Mouse (Mus musculus) stomach, embryonic 16.5 days (tissue): ENCODE results near the gene Prph. TPM values are rescaled to one million over a fixed set of nuclear protein-coding genes. Genes with fewer than 3 reads are reported as not detected.

Experiments used
- ATAC-seq: fragments of 200-750 bp; cut with Nextera tagmentation; 2 replicates; pipeline ENCODE4 v1.8.0; 2017; ENCODE audit warnings: moderate number of reproducible peaks, moderate TSS enrichment; ENCODE audit not compliant: insufficient read depth, low FRiP score
- H3K27ac ChIP-seq: fragments of 300-500 bp; sonication (generic); 2 replicates; pipeline ENCODE4 v1.5.1; 2014; ENCODE audit warnings: low read length
- H3K27me3 ChIP-seq: fragments of 300-500 bp; sonication (generic); 2 replicates; pipeline ENCODE4 v1.6.1; 2014; ENCODE audit warnings: low read length, control low read depth, mixed read lengths; ENCODE audit not compliant: control insufficient read depth, insufficient read depth
- H3K36me3 ChIP-seq: fragments of 300-500 bp; sonication (generic); 2 replicates; pipeline ENCODE4 v1.6.1; 2014; ENCODE audit warnings: low read length; ENCODE audit not compliant: control insufficient read depth, insufficient read depth
- H3K4me1 ChIP-seq: fragments of 300-500 bp; sonication (generic); 2 replicates; pipeline ENCODE4 v1.6.1; 2014; ENCODE audit warnings: low read length, control low read depth, mixed read lengths; ENCODE audit not compliant: control insufficient read depth, insufficient read depth
- H3K4me2 ChIP-seq: fragments of 300-500 bp; sonication (generic); 2 replicates; pipeline ENCODE4 v1.6.1; 2014; ENCODE audit warnings: low read depth, low read length, mixed read lengths
- H3K4me3 ChIP-seq: fragments of 300-500 bp; sonication (generic); replicated peaks from 2 replicates; pipeline ENCODE4 v1.5.1; 2014; ENCODE audit warnings: mild to moderate bottlenecking, low read length
- H3K9ac ChIP-seq: fragments of 300-500 bp; sonication (generic); 2 replicates; pipeline ENCODE4 v1.6.1; 2014; ENCODE audit warnings: low read length
- H3K9me3 ChIP-seq: fragments of 300-500 bp; sonication (generic); replicated peaks from 2 replicates; pipeline ENCODE4 v1.6.1; 2016; ENCODE audit warnings: low read length, control low read depth; ENCODE audit not compliant: control insufficient read depth
- WGBS: fragments of 180-500 bp; shearing (Covaris S2); extraction: QIAGEN DNeasy Blood & Tissue Kit; methylation state at CpG from one replicate; pipeline ENCODE4 v1.1.7; 2014; 5-methylcytosine and 5-hydroxymethylcytosine counted together
- polyA plus RNA-seq: library from polyadenylated mRNA; unstranded; fragments of >200 nt; fragmentation: Nextera tagmentation; extraction: Ambion mirVana; gene quantifications from 2 replicates; pipeline ENCODE4 v1.2.1, GENCODE M21; 2015

Prph gene
- polyA plus RNA-seq, 1 experiment from 2014 or later, result 25.4 TPM

DNA sequence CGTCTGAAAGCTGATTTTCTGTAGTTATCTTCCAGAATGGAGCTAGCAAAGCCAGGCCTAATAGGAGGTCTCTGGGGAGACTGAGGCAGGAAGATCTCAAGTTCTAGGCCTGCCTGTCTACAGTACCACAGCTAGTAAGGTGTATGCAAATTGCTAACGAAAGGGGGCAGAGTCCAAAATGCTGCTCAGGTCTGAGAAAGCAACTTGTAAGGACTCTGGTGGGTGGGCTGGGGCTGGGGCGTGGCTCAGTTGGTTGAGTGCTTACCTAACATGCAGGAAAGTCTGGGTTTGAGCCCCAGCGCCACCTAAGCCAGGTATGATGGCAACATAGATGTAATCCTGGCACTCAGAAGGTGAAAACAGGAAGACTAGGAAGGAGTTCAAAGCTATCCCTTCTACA is 34.8 kb upstream of the Prph start:
- 0 out of 2 replicates have a peak, but pooled peaks cover 3% of the 10 kb centered on the region for H3K9me3 ChIP-seq
- no peak overlapping the region for H3K4me3 ChIP-seq
- no peak for ATAC-seq
- no peak overlapping the region for H3K4me2 ChIP-seq
- no peaks in the 10 kb centered on the region for H3K27me3 ChIP-seq
- H3K9ac ChIP-seq, result no peak overlapping the region
- no peaks in the 10 kb centered on the region for H3K4me1 ChIP-seq
- H3K27ac ChIP-seq, result no peak overlapping the region
- no peaks in the 10 kb centered on the region for H3K36me3 ChIP-seq
- WGBS, result 93% methylated on average over 4 of the region's 4 CpGs

GRCm38 (mm10) chr15:99021255-99021654 is 33.7 kb upstream of the Prph start:
- Histone ChIP-seq H3K4me3 (no peak overlapping the region), H3K9ac (no peak overlapping the region), H3K4me2 (no peak overlapping the region), H3K27ac (no peak overlapping the region), H3K36me3 (no peaks in the 10 kb centered on the region), H3K9me3 (0 out of 2 replicates have a peak, but pooled peaks cover 3% of the 10 kb centered on the region), H3K27me3 (no peaks in the 10 kb centered on the region), H3K4me1 (no peaks in the 10 kb centered on the region)
- 93% methylated on average over 7 of the region's 7 CpGs for WGBS
- no peak for ATAC-seq

DNA sequence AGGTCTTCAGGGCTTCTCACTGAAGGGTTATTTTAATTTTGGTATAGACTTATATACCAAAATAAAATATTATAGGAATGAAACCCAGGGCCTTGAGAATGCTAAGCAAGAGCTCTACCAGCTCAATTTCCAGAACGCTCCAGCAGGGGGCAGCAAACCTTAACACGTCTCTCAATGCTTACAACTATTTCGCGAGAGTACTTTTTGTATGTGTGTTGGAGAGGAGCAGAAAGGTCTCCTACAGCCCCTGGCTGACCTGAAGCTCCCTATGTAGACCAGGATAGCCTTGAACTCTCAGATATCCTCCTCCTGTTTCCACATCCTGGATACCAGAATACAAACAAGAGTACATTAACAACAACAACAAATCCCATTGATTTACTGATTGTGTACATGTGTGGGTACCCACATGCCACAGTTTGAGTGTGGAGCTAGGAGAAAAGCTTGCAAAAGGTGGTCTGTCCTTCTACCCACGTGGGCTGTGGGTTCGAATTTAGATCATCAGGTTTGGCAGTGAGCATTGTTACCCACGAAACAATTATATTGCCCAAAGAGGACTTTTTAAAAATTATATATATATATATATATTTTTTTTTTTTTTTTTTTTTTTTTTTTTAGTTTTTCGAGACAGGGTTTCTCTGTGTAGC is 30.2 kb upstream of the Prph start:
- H3K4me3 ChIP-seq, result no peak overlapping the region
- no peak overlapping the region for H3K4me2 ChIP-seq
- H3K4me1 ChIP-seq, result peaks cover 3% of the 10 kb centered on the region
- no peaks in the 10 kb centered on the region for H3K36me3 ChIP-seq
- no peak overlapping the region for H3K27ac ChIP-seq
- H3K9ac ChIP-seq, result no peak overlapping the region
- 0 out of 2 replicates have a peak, but pooled peaks cover 3% of the 10 kb centered on the region for H3K9me3 ChIP-seq
- no peak for ATAC-seq
- H3K27me3 ChIP-seq, result no peaks in the 10 kb centered on the region
- WGBS, result 21% methylated on average over 7 of the region's 8 CpGs

- H3K27me3 ChIP-seq, result no peaks in the 10 kb centered on the region
- no peak overlapping the region for H3K27ac ChIP-seq
- WGBS, result 77% methylated on average over 13 of the region's 13 CpGs
- H3K9ac ChIP-seq, result no peak overlapping the region
- no peak overlapping the region for H3K4me3 ChIP-seq
- no peak for ATAC-seq
- 0 out of 2 replicates have a peak, but pooled peaks cover 3% of the 10 kb centered on the region for H3K9me3 ChIP-seq
- no peaks in the 10 kb centered on the region for H3K36me3 ChIP-seq
- H3K4me2 ChIP-seq, result no peak overlapping the region
- H3K4me1 ChIP-seq, result peaks cover 3% of the 10 kb centered on the region
These were observed 29.6 kb upstream of the Prph start for GRCm38 (mm10) chr15:99025414-99025813.

DNA sequence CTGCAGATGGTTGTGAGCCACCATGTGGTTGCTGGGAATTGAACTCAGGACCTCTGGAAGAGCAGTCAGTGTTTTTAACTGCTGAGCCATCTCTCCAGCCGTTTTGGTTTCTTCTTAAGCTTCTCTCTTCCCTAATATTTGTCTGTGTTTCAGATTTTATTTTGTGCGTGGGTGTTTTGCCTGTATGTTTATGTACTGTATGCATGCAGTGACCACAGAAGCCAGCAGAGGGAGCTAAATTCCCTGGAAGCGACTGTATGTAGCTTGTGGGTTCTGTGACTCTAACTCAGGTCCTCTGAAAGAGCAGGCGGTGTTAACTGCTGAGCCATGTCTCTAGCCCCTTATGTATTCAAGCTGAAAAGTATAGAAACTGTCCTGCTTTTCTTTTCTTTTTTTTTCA is 28.7 kb upstream of the Prph start:
- no peak overlapping the region for H3K9ac ChIP-seq
- WGBS, result 51% methylated on average over 4 of the region's 4 CpGs

DNA sequence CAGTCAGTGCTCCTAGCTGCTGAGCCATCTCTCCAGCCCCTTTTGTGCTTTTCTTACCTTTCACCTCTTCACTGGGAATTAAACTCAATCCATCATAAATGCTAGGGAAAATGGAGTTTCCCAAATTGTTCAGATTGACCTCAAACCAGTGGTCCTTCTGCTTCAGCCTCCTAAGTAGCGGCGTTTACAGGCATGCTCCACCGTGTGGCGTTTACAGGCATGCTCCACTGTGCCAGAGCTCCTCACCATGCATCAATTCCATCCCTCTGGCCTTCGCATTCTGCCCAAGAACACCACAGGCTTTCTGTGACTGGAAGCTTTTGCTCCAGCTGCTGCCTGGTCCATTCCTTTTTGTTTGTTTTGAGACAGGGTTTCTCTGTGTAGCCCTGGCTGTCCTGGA is 27.9 kb upstream of the Prph start:
- no peak for ATAC-seq

More for the DNA sequence above, 28.7 kb upstream of the Prph start:
- Histone ChIP-seq H3K27me3 (no peaks in the 10 kb centered on the region), H3K9me3 (0 out of 2 replicates have a peak, but pooled peaks cover 2% of the 10 kb centered on the region), H3K4me2 (no peak overlapping the region), H3K36me3 (no peaks in the 10 kb centered on the region), H3K4me1 (peaks cover 3% of the 10 kb centered on the region), H3K4me3 (no peak overlapping the region), H3K27ac (no peak overlapping the region)
- no peak for ATAC-seq

DNA sequence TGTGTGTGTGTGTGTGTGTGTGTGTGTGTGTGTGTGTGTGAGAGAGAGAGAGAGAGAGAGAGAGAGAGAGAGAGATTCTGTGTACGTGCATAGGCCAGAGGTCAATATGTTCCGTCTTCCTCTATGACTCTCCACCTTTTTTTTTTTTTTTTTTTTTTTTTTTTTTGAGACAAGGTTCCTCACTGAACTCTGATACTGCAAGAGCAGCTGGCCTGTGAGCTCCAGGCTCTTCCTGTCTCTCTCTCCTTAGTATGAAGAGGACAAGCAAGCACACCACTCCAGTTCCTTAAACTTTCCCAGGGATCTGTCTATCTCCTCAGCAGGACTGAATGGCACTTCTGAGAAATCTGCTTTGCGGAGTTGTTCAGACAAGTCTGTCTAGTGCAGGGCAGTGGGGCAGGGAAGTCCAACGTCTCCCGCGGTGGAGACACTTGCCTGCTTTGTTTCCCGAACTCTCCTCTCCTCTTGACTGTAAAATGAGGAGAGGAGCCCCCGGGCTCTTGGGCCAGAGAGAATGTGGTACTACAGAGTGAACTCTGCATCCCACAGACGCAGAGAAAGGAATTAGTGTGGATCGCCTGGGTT is 26.0 kb upstream of the Prph start:
- ATAC-seq, result no peak
- H3K9ac ChIP-seq, result peak overlapping the region; percentile 83
- no peaks in the 10 kb centered on the region for H3K9me3 ChIP-seq
- 5% methylated on average over 10 of the region's 10 CpGs for whole genome bisulfite sequencing
- no peaks in the 10 kb centered on the region for H3K27me3 ChIP-seq
- H3K4me3 ChIP-seq, result peak overlapping the region; percentile 69
- peak overlapping the region; percentile 98 for H3K27ac ChIP-seq
- no peaks in the 10 kb centered on the region for H3K36me3 ChIP-seq
- peaks cover 24% of the 10 kb centered on the region for H3K4me1 ChIP-seq
- peak overlapping the region; percentile 92 for H3K4me2 ChIP-seq

More for the DNA sequence above, 27.9 kb upstream of the Prph start:
- H3K4me1 ChIP-seq, result peaks cover 11% of the 10 kb centered on the region
- H3K4me2 ChIP-seq, result no peak overlapping the region
- H3K9ac ChIP-seq, result no peak overlapping the region
- WGBS, result 68% methylated on average over 5 of the region's 5 CpGs
- no peaks in the 10 kb centered on the region for H3K36me3 ChIP-seq
- no peaks in the 10 kb centered on the region for H3K9me3 ChIP-seq
- H3K27ac ChIP-seq, result no peak overlapping the region
- no peak overlapping the region for H3K4me3 ChIP-seq
- no peaks in the 10 kb centered on the region for H3K27me3 ChIP-seq

DNA sequence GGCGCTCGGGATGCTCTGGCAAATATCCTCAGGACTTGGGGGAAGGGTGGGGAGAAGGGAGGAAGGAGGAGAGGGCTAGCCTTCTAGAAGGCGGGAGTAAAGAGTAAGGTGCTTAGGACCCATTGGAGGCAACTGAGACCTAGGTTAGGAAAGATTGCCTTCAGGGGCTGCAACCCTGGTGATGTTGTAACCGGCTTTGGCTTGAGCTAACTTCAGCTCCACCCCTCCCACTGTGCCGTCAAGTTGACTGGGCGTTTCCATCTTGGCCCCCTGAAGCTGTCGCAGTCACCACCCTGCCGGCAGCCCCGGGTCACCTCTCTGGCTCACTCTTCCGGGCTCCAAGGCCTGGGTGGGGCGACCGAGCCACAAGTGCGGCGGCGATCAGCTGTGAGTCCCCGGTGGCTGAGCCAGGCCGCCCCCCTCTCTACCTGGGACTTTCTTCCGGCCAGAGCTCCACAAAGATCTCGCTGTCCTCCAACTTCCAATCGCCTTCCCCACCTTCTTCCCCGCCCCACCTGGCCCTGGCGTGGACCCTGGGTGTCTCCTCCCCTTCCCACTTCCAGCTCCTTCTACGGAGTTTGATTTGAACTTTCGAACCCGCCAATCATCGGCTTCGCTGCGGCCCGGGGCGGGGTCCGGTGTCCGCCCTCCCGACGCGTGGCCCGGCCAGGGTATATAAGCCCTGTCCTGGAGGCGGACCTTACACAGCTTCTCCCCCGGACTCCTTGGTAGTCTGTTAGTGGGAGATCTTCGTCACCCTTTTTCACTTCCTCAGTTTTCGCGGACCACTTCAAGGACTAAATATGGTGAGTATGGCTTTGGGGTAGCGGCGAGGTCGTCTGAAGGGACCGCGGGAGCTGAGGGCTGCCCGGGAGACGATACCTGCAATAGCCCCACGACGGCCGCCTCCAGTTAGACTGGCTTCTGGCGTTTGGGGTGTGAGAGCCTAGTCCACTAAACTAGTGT is 25.1 kb upstream of the Prph start, which contains the start of gene Tuba1c:
Tuba1c (plus strand) TSS at position 273 of the 966 bp plus-strand sequence.
- peak; percentile 95 for ATAC-seq
- H3K4me1 ChIP-seq, result peaks cover 24% of the 10 kb centered on the region
- H3K9ac ChIP-seq, result peak within 1 kb of the TSS; percentile 83
- peak within 1 kb of the TSS; percentile 69 for H3K4me3 ChIP-seq
- WGBS, result under 1% methylated on average over 52 of the region's 52 CpGs
- peak within 1 kb of the TSS; percentile 92 for H3K4me2 ChIP-seq
- H3K27ac ChIP-seq, result peak within 1 kb of the TSS; percentile 98
- H3K9me3 ChIP-seq, result no peaks in the 10 kb centered on the region
- H3K27me3 ChIP-seq, result no peaks in the 10 kb centered on the region
- H3K36me3 ChIP-seq, result no peaks in the 10 kb centered on the region
